Mouse (Mus musculus) layer of hippocampus, postnatal 10 days (tissue): Measurements from ENCODE around the gene Foxl1. TPM values are rescaled to one million over a fixed set of nuclear protein-coding genes. Genes with fewer than 3 reads are reported as not detected.

Experiments
- DNase-seq, 2 experiments: peaks; one replicate each; pipeline ENCODE4 v3.0.0; 2021; ENCODE audit warnings: low spot score in 2 of 2
- microRNA-seq, 2 experiments: library from miRNA; unstranded; fragments of <30 nt; microRNA quantifications; one replicate each; pipeline ENCODE4 v1.2.0; 2021
- total RNA-seq, 2 experiments: library from RNA; stranded (reverse); gene quantifications; 2 replicates each; pipeline ENCODE4 v1.2.3; 2021

Foxl1 gene
- total RNA-seq, 2 experiments from 2014 or later: 0.21 TPM; not detected in 1

GRCm38 (mm10) chr8:121164017-121164469 is 36.3 kb downstream of the Foxl1 start:
- DNase-seq: no peak

DNA sequence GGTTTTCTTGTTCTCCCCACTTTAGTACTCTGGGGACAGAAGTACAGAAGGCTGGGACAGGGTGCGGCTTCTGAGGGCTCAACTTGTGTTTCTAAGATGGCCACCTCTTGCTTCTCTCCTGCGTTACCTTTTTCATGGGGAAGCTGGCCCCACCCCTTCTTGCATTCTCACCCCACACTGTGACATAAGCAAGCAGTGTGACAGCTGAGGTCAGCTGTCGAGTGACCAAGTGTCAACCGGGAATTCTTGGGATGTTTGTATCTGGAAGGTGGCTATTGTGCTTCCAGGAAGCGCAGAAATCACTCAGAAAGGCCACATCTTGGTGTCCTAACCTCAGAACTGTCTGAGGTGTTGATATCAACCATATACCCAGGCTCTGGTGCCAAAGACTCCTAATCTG is 40.3 kb downstream of the Foxl1 start:
- DNase-seq: no peak

DNA sequence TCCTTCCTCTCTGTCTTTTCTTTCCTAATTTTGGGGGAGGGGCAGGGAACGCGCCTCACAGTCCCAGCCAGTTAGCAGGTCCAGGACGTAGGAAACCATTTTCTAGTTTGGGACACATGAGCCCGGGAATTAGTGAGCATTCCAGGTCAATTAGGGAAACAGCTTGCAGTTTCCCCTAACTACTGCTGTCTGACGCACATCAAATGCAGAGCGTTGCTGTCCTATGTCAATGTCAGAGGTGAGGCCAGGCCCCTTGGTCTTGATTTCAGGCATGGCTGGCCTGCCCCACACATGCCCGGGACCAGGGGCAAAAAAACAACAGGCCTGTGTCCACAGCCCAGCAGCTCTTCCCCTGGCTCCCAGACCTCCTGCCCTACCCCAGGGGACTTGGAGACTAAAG is 42.4 kb downstream of the Foxl1 start:
- no peak for DNase-seq

- DNase-seq: peak; percentile 36 to 53
These were observed 43.1 kb downstream of the Foxl1 start for GRCm38 (mm10) chr8:121170626-121171552.

DNA sequence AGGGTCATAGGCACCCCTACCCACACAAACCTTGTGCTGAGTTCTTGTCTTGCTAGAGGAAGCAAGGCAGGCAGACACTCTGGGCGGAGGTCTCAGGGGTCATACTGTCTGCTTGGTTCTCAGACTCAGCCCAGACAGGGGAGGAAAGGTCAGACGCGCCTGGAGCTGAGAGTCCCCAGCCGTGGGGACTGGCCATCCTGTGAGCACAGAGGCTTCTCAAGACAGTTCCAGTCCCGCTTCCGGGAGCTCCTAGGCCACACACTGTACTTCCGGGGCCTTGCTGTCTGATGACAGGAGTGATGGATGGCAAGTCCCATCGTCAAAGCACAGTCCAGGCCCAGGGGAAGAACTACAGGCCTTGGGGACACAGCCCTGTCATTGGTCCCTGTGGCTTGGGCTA is 44.8 kb downstream of the Foxl1 start:
- no peak for DNase-seq

GRCm38 (mm10) chr8:121174178-121174577 is 46.4 kb downstream of the Foxl1 start:
- DNase-seq: no peak

- DNase-seq: no peak
These were observed 47.2 kb downstream of the Foxl1 start for GRCm38 (mm10) chr8:121174721-121175539.

GRCm38 (mm10) chr8:121175540-121176090 is 47.9 kb downstream of the Foxl1 start:
- DNase-seq: no peak

DNA sequence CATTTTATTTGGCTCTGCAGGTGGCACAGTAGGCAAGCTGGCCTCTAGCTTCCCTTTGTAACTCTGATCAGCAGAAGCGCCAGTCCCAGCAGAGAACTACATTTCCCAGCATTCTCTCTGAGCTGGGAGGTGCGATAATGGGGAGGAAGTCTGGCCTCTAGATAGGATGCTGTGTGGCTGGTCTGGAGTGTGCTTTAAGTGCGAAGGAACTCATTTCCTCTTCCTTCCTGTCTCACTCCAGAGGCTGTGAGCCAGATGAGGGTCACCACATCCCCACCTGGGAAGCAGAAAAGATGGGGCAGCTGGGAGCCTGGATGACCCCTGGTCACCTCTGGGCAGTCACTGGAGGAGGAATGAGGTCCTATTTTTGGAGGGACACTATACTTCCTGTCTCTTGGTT is 48.6 kb downstream of the Foxl1 start:
- DNase-seq: no peak

Small RNA genes within 50 kb of the gene (microRNA-seq; reads per million reads assigned to microRNA genes)
- 0 reads per million in 2 experiments for gene Gm27530

Other genes with a start within 250 kb of the Foxl1 start
- gene Foxf1, start 43.6 kb upstream of the Foxl1 start, total RNA-seq: 1 to 10 TPM; 1.3 to 1.4 TPM
- 10 to 100 TPM; 28.1 to 29.3 TPM for gene Mthfsd, start 19.5 kb upstream of the Foxl1 start, total RNA-seq
- gene Foxc2, start 11.8 kb upstream of the Foxl1 start, total RNA-seq: 1 to 10 TPM; 1.5 to 2.5 TPM